8 mouse cellular contexts compared by ENCODE assay signal in genomic region chr4:100321758-100322157, GRCm38 (mm10).
A peak's percentile ranks its signal among the peaks of the same experiment; 100 is the strongest.
DNase-seq lines count a peak whose midpoint lies in the region; ATAC-seq lines count a peak whose summit lies in the region.

No protein-coding gene starts in this region.

- 50% methylated on average over 6 of the region's 6 CpGs for WGBS in limb, embryonic 12.5 days
- WGBS in limb, embryonic 10.5 days, result 57% methylated on average over 6 of the region's 6 CpGs
- WGBS in stomach, embryonic 14.5 days, result 22% methylated on average over 6 of the region's 6 CpGs
- WGBS in midbrain, embryonic 14.5 days, result 92% methylated on average over 6 of the region's 6 CpGs

- H3K4me3 ChIP-seq in limb, embryonic 12.5 days (replicated peaks), result no peak overlapping the region
- no peak overlapping the region for H3K4me3 ChIP-seq in limb, embryonic 10.5 days
- H3K4me3 ChIP-seq in stomach, embryonic 14.5 days (ENCODE audit: low read depth, low read length), result no peak overlapping the region
- H3K4me3 ChIP-seq in midbrain, embryonic 14.5 days (replicated peaks; ENCODE audit: low read depth, low read length), result no peak overlapping the region

- H3K4me2 ChIP-seq in limb, embryonic 12.5 days, result no peak overlapping the region
- no peak overlapping the region for H3K4me2 ChIP-seq in stomach, embryonic 14.5 days (replicated peaks; ENCODE audit: low read depth, low read length)
- no peak overlapping the region for H3K4me2 ChIP-seq in midbrain, embryonic 14.5 days (ENCODE audit: low read length)

- H3K9ac ChIP-seq in limb, embryonic 12.5 days (replicated peaks), result no peak overlapping the region
- no peak overlapping the region for H3K9ac ChIP-seq in stomach, embryonic 14.5 days (replicated peaks; ENCODE audit: low read depth, low read length)
- H3K9ac ChIP-seq in midbrain, embryonic 14.5 days (replicated peaks; ENCODE audit: low read length), result no peak overlapping the region

- H3K27ac ChIP-seq in limb, embryonic 12.5 days, result peak overlapping the region; percentile 41; the same call in 1 of the 2 replicates
- no peak overlapping the region; the same call in 1 of the 2 replicates for H3K27ac ChIP-seq in limb, embryonic 10.5 days
- peak overlapping the region; percentile 82; the same call in 1 of the 2 replicates for H3K27ac ChIP-seq in stomach, embryonic 14.5 days (ENCODE audit: low read length)
- H3K27ac ChIP-seq in midbrain, embryonic 14.5 days (replicated peaks; ENCODE audit: low read depth, low read length), result no peak overlapping the region

- DNase-seq in limb, embryonic 10.5 days (ENCODE audit: low spot score), result no peak
- peak; percentile 34 for DNase-seq in cerebellum, adult 9-10 months
- DNase-seq in kidney, postnatal 4 days, result peak; percentile 29 to 48
- no peak for DNase-seq in right cerebral cortex, postnatal 36 days (ENCODE audit: low spot score in 2 of 2)
- DNase-seq in layer of hippocampus, adult 9-10 months (ENCODE audit: low spot score), result no peak
- DNase-seq in midbrain, embryonic 14.5 days, result no peak

- no peak for ATAC-seq in limb, embryonic 12.5 days (ENCODE audit: insufficient number of reproducible peaks, insufficient read depth, low FRiP score, low TSS enrichment, low read depth)
- ATAC-seq in stomach, embryonic 14.5 days (ENCODE audit: insufficient number of reproducible peaks, insufficient read depth, low FRiP score, low read depth), result peak; percentile 78
- ATAC-seq in midbrain, embryonic 14.5 days (ENCODE audit: low FRiP score, low TSS enrichment), result no peak

- peaks cover 17% of the 10 kb centered on the region for H3K4me1 ChIP-seq in limb, embryonic 12.5 days (replicated peaks)
- H3K4me1 ChIP-seq in limb, embryonic 10.5 days, result peaks cover 12% of the 10 kb centered on the region; the same call in 1 of the 2 replicates
- peaks cover 13% of the 10 kb centered on the region for H3K4me1 ChIP-seq in stomach, embryonic 14.5 days (ENCODE audit: control insufficient read depth, insufficient read depth, low read length)
- H3K4me1 ChIP-seq in midbrain, embryonic 14.5 days (ENCODE audit: control insufficient read depth, insufficient read depth, low read length), result no peaks in the 10 kb centered on the region

- no peaks in the 10 kb centered on the region for H3K36me3 ChIP-seq in limb, embryonic 12.5 days
- no peaks in the 10 kb centered on the region for H3K36me3 ChIP-seq in limb, embryonic 10.5 days
- no peaks in the 10 kb centered on the region for H3K36me3 ChIP-seq in stomach, embryonic 14.5 days (ENCODE audit: control insufficient read depth, insufficient read depth, low read length)
- H3K36me3 ChIP-seq in midbrain, embryonic 14.5 days (ENCODE audit: control insufficient read depth, insufficient read depth, low read length), result no peaks in the 10 kb centered on the region

- H3K27me3 ChIP-seq in limb, embryonic 12.5 days, result peaks cover 3% of the 10 kb centered on the region; the same call in 1 of the 2 replicates
- no peaks in the 10 kb centered on the region for H3K27me3 ChIP-seq in limb, embryonic 10.5 days (ENCODE audit: low read depth, poor library complexity, severe bottlenecking)
- H3K27me3 ChIP-seq in stomach, embryonic 14.5 days (ENCODE audit: control insufficient read depth, insufficient read depth, low read length), result no peaks in the 10 kb centered on the region
- H3K27me3 ChIP-seq in midbrain, embryonic 14.5 days (ENCODE audit: control insufficient read depth, insufficient read depth, low read length), result no peaks in the 10 kb centered on the region

- no peaks in the 10 kb centered on the region; the same call in 1 of the 2 replicates for H3K9me3 ChIP-seq in limb, embryonic 12.5 days
- H3K9me3 ChIP-seq in limb, embryonic 10.5 days (replicated peaks), result no peaks in the 10 kb centered on the region
- H3K9me3 ChIP-seq in stomach, embryonic 14.5 days (ENCODE audit: control insufficient read depth, low read depth, low read length), result no peaks in the 10 kb centered on the region
- H3K9me3 ChIP-seq in midbrain, embryonic 14.5 days (ENCODE audit: control insufficient read depth, low read length), result no peaks in the 10 kb centered on the region

Comparison
In these comparisons a context has a peak if more than half of its experiments do, and no peak if none do; other contexts are left out.
1. H3K27ac ChIP-seq: peak in limb, embryonic 12.5 days (single experiment) and stomach, embryonic 14.5 days (single experiment); none in limb, embryonic 10.5 days (single experiment) and midbrain, embryonic 14.5 days (single experiment).
2. DNase-seq: peak in cerebellum, adult 9-10 months (single experiment) and kidney, postnatal 4 days (2 of 2); none in limb, embryonic 10.5 days (single experiment), right cerebral cortex, postnatal 36 days (0 of 2), layer of hippocampus, adult 9-10 months (single experiment) and midbrain, embryonic 14.5 days (single experiment).